Mouse (Mus musculus): ENCODE measurements around the gene Med31.
"Not testable (repeated sequence)": the region's sequence is repeated elsewhere in the genome, so short reads cannot be mapped to it uniquely, and the experiment has no call there.

The Med31 gene

DNA sequence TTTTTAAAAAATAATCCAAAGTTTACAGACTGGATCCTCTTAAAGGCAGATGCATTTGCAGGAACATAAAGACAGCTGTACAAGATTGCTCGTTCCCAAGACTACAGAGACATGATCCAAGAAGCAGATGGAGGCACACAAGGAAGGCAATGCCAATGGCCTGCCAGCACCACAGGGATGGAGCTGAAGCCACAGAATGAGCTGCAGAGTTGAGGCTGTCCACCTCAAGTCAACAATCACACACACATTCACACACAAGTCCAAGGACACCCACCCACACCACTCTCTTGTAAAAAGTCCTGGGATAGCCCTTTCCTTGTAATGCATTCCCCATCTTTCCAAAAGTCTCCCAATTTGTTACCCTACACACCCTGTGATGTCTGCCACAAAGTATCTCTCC, 12.0 kb downstream of the Med31 start:
- DNase-seq (ENCODE audit: low read depth, low spot score) = no peak

DNA sequence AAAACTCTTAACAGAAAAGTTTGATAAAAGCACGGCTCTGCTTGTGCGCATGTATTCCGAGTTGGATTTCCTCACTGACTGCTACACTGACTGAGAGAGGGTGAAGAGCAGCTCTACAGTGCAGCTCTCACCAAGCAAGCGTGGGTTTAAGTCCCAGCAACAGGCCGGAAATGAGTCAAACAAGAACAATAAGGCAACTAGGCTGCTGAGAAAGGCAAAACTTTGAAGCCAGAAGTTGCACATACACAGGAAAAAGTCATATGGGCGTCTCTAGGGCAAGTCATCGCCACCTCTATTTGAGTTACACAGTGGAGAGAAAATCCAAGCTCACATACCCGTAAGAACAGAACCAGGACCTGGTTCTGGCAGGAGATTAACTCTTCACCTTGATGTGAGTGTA, 18.9 kb downstream of the Med31 start:
- DNase-seq (ENCODE audit: low read depth, low spot score) = no peak

DNA sequence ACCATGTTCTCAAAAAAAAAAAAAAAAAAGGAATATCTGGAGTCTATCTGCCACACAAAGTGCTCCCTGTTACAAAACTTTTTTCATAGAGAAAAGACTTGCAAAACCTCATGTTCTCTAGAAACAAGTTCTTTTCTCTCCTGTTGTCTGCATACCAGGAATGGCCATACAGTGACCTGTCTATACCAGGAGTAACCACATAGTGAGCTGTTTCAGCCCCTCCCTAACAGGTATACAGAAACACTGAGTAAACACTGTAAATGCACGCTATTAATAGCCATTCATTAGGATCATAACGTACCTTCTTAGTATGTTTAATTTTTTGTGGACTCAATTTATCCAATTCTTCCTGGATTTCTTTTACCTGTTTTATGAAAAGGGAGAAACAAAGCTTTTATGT, 21.1 kb downstream of the Med31 start:
- DNase-seq (ENCODE audit: low read depth, low spot score) = no peak

DNA sequence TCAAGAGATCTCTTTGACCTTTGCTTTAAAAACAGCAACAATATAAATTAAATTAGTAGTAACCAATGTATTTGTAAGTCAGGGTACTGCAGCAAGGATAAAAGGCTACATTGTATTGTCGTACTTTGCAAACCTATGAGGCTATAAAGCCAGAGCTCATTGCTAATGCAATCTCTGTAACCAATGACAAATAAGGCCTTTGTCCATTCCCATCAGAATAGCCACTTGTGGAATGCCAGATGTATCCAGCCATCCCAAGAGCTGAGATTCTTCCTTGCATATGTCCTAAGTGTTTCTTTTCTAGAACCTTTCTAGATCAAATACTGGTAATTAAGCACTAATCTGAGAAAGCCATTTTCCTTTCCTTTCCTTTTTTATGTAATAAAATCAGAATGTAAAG, 24.5 kb downstream of the Med31 start:
- no peak for DNase-seq (ENCODE audit: low read depth, low spot score)

DNA sequence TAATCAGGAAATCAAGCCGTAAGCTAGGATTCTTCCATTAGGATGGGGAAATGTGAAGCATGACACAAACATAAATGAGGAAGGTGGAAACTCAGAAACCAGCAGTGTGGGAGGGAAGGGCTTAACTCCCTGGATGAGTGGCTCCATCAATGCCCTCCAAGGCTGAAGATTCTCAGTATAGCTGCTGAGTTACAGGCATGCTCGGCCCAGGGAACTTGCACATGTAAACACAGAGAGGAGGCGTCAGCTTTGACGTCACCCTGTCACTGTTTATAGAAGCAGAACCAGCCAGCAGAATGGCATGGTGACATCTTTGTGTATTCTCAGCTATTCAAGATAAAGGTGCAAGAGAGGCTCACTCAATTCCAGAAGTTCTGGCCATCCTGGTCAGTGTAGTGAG, 31.1 kb downstream of the Med31 start:
- no peak for DNase-seq (ENCODE audit: low read depth, low spot score)

DNA sequence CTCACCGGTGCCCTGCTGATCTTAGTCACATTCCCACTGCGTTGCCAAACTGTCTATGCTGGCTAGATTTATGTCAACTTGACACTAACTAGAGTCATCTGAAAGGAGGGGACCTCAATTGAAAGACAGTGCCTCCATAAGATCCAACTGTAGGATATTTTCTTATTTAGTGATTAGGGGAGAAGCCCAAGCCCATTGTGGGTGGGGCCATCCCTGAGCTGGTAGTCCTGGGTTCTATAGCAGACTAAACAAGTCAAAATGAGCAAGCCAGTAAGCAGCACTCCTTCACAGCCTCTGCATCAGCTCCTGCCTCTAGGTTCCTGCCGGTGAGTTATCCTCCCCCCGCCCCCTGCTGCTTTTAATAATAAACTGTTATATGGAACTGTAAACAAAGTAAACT, 34.3 kb downstream of the Med31 start:
- no peak for DNase-seq (ENCODE audit: low read depth, low spot score)

DNA sequence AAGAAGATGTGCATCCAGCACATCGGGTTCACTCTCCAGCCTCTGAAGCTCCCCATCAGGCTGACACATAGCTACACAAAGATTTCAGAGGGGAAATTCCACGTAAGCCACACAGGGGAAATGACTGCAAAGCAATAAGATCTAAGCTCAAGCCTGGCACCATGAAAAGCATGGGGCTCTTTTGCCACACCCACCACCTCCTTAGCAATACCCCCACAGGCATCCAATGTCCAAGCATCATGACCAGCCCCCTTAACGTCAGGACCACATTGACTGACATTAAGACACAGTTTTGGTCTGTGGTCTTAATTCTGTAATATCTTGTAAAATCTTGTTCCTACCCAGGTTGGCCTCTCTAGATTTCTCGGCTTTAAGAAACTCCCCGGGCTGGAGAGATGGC, 34.8 kb downstream of the Med31 start:
- DNase-seq (ENCODE audit: low read depth, low spot score) = no peak

DNA sequence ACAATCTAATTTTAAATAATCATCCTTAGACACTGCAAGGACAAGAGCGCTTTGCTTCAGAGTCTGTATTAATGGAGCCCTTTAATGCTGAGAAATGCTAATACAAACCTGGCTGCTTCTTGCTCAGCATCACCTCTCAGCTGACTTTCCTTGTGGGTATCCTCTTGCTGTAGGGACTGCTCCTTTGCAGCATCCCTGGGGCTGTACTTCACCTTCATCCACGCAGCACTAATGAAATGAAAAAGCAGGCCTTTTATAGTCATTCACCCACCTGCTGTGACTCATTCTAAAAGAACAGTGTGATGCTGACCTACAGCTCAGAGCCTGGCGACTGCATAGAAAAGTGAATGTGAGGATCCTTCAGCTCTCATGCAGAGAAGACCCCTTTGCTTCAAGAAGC, 38.8 kb downstream of the Med31 start:
- DNase-seq (ENCODE audit: low read depth, low spot score) = no peak

DNA sequence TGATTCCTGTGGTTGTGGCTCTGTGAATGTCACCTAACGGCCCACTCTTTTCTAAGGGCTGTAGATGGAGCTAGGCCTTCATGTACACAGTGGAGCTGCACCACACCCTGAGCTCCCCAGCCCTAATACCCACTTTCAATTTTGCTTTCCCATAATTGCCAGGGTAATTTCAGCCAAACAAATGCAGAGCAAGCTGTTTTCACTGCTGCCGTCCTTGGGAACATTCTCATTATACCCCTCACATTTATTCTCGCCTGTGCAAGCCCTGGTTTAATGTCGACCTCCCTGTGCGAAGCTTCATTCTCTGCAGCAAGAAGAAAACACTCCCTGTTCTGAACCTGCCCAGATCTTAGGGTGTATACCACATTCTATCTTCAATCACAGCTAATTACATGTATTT, 39.4 kb downstream of the Med31 start:
- DNase-seq (ENCODE audit: low read depth, low spot score) = no peak

DNA sequence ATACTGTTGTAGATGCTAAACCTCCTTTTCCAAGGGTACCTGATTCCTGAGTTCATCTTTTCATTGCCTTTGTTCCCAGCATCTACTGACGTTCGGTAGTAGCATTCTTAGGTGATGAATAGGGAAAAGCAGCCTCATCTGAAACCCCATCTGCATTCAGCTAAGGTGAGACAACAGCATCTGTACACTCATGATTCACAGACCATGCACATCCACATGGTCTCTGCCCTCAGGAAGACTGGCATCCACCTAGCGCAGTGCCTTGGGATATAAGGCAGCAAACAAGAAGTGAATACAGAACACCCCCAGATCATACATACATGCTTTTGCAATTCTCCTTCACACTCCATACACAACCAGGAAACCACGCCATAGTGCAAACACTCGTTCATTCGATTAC, 40.7 kb downstream of the Med31 start:
- no peak for DNase-seq (ENCODE audit: low read depth, low spot score)

DNA sequence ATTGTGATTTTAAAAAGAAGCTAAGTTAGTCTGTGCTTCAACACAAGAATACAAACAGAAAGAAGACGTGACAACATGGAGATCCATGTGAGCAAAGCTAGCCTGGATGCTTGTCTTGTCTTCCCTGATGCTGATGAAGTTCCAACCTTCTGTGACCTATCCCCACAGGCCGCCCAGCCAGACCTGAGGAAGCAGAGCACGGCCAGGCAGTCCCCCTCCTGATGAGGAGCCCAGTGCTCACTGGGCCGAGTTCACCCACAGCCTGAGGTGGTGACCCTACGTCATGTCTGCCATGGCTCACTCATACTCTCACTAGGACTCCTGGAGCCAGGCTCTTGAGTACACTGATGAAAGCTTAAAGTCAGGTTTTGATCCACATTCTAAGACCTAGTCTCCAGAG, 41.9 kb downstream of the Med31 start:
- no peak for DNase-seq (ENCODE audit: low read depth, low spot score)

DNA sequence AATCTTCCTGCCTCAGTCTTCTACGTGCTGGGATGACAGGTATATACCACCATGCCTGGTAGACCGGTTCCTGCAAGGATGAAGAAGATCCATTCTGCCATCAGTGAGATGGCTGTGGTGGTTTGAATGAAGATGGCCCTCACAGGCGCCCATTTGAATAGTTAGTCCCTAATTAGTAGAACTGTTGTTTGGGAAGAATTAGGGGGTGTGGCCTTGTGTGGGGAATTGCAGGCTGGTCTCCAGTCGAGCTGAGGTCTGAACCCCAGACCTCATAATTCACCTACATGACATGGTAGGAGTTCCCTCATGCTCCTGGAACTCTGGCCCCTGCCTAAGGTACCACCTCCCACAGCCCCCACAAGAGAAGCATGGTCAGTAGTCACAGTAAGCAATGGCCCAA, 43.5 kb downstream of the Med31 start:
- not testable (repeated sequence) for DNase-seq (ENCODE audit: low read depth, low spot score)

DNA sequence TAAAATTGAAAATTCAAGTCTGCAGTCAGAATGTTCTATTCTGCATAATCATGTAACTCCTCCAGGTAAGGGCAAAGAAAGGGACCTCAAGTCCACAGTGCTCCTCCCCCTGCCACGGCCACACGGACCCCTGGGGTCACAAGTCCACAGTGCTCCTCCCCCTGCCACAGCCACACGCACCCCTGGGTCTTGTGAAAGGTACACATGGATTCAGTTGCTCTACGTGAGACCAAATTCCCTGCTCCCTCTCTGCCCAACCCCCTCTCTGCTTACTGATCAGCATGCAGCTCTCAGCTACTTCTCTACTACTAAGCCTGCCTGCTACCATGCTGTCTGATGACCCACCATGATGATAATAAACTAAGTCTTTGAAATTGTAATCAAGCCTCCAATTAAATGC, 45.5 kb downstream of the Med31 start:
- no peak for DNase-seq (ENCODE audit: low read depth, low spot score)

DNA sequence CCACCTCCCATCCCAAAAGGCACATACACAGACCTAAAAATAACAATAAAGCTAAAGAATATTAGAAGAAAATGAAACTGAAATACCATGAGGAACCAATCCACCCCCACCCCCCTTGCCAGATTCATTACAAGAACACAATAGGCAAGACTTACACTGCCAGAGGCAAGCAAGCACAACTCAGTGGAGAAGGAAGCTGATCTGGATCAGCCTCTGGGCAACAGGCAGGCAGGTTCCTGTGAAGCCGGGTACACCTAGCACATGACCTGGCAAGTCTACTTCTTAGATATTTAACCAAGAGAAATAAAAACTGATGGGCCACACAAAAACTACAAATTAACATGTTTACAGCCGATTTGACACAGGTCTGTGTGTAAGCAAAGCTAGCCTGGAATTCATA, 52.2 kb downstream of the Med31 start:
- peak; percentile 12 for DNase-seq (ENCODE audit: low read depth, low spot score)

Data from A20 (cell line).